Mouse (Mus musculus): Measurements from ENCODE around the gene Rnf216. TPM values are rescaled to one million over a fixed set of nuclear protein-coding genes. Genes with fewer than 3 reads are reported as not detected.

Gene Rnf216
- total and polyA plus RNA-seq, 3 experiments, result 15.5 to 30.7 (median 18.2) TPM

GRCm38 (mm10) chr5:142976516-142976915, 136.3 kb downstream of the Rnf216 start:
- in situ Hi-C loops (cut with MboI; ENCODE audit: low pct_ligation_motif_present, low pct_unique_long_range_greater_than_20kb, low sequenced_read_pairs) (no loop called here), dilution Hi-C loops (cut with MboI; ENCODE audit: extremely low pct_ligation_motif_present, extremely low pct_unique_long_range_greater_than_20kb, low sequenced_read_pairs) (no loop called here)
- Histone ChIP-seq H3K9me3 (replicated peaks; ENCODE audit: low read length) (no peaks in the 10 kb centered on the region), H3K4me2 (ENCODE audit: insufficient read depth, low read depth, poor library complexity, severe bottlenecking) (no peak overlapping the region), H3K36me3 (replicated peaks in 1 of 2; ENCODE audit: control insufficient read depth in 1 of 2, insufficient read depth in 1 of 2, low read length in 1 of 2) (peaks cover 7 to 22% of the 10 kb centered on the region in 2 experiments), H3K27me3 (replicated peaks) (no peaks in the 10 kb centered on the region), H3K4me3 (replicated peaks in 1 of 3; ENCODE audit: low read depth in 2 of 3, low read length in 2 of 3, poor library complexity in 1 of 3) (no peak overlapping the region), H3K79me2 (replicated peaks; ENCODE audit: control insufficient read depth, extremely low read depth, insufficient read depth, poor library complexity, severe bottlenecking) (no peaks in the 10 kb centered on the region), H3K27ac (ENCODE audit: insufficient read depth, low read depth) (no peak overlapping the region), H3K9ac (ENCODE audit: insufficient read depth, low read depth) (no peak overlapping the region), H3K4me1 (ENCODE audit: control insufficient read depth in 1 of 2, insufficient read depth in 2 of 2) (peaks cover 5 to 11% of the 10 kb centered on the region in 2 experiments; a peak in 2 of 4 replicates)
- DNase-seq (ENCODE audit: extremely low read depth), result no peak
- TF ChIP-seq PAX5 (IDR thresholded peaks at IDR 0.05; ENCODE audit: low read length) (no peak), SIN3A (IDR thresholded peaks at IDR 0.05; ENCODE audit: low read length) (no peak), POLR2A (IDR thresholded peaks at IDR 0.05; ENCODE audit: low read depth, low read length) (no peak), UBTF (IDR thresholded peaks at IDR 0.05; ENCODE audit: low read depth, low read length) (no peak), HCFC1 (IDR thresholded peaks at IDR 0.05; ENCODE audit: low read depth, low read length) (no peak), POLR2AphosphoS2 (IDR thresholded peaks at IDR 0.05; ENCODE audit: low read depth, low read length) (no peak), CTCF (conservative IDR thresholded peaks at IDR 0.05 in 1 of 2, IDR thresholded peaks at IDR 0.05 in 1 of 2; ENCODE audit: low read depth in 2 of 2, low read length in 2 of 2) (no peak), E2F4 (IDR thresholded peaks at IDR 0.05; ENCODE audit: insufficient replicate concordance, low read depth, low read length) (no peak), CHD1 (IDR thresholded peaks at IDR 0.05; ENCODE audit: low read depth, low read length) (no peak), EP300 (IDR thresholded peaks at IDR 0.05; ENCODE audit: low read length) (no peak), RCOR1 (conservative IDR thresholded peaks at IDR 0.05; ENCODE audit: low read depth, low read length) (no peak), BHLHE40 (IDR thresholded peaks at IDR 0.05; ENCODE audit: low read depth, low read length) (no peak)

- Histone ChIP-seq H3K79me2 (replicated peaks; ENCODE audit: control insufficient read depth, extremely low read depth, insufficient read depth, poor library complexity, severe bottlenecking) (no peaks in the 10 kb centered on the region), H3K27ac (ENCODE audit: insufficient read depth, low read depth) (no peak overlapping the region), H3K4me3 (replicated peaks in 1 of 3; ENCODE audit: low read depth in 2 of 3, low read length in 2 of 3, poor library complexity in 1 of 3) (no peak overlapping the region), H3K36me3 (replicated peaks in 1 of 2; ENCODE audit: control insufficient read depth in 1 of 2, insufficient read depth in 1 of 2, low read length in 1 of 2) (peaks cover 21 to 41% of the 10 kb centered on the region in 2 experiments), H3K9me3 (replicated peaks; ENCODE audit: low read length) (peaks cover 6% of the 10 kb centered on the region), H3K27me3 (replicated peaks) (no peaks in the 10 kb centered on the region), H3K9ac (ENCODE audit: insufficient read depth, low read depth) (no peak overlapping the region), H3K4me2 (ENCODE audit: insufficient read depth, low read depth, poor library complexity, severe bottlenecking) (no peak overlapping the region), H3K4me1 (ENCODE audit: control insufficient read depth in 1 of 2, insufficient read depth in 2 of 2) (peaks cover 5 to 11% of the 10 kb centered on the region in 2 experiments; a peak in 2 of 4 replicates)
- in situ Hi-C loops (cut with MboI; ENCODE audit: low pct_ligation_motif_present, low pct_unique_long_range_greater_than_20kb, low sequenced_read_pairs), result no loop called here
- DNase-seq (ENCODE audit: extremely low read depth), result no peak
- no peak for TF ChIP-seq SIN3A (IDR thresholded peaks at IDR 0.05; ENCODE audit: low read length)
- TF ChIP-seq UBTF (IDR thresholded peaks at IDR 0.05; ENCODE audit: low read depth, low read length), result no peak
- TF ChIP-seq ZKSCAN1 (IDR thresholded peaks at IDR 0.05; ENCODE audit: borderline replicate concordance, low read depth, low read length), result no peak
- TF ChIP-seq ZC3H11A (IDR thresholded peaks at IDR 0.05; ENCODE audit: low read depth, low read length), result no peak
- no peak for TF ChIP-seq CTCF (conservative IDR thresholded peaks at IDR 0.05 in 1 of 2, IDR thresholded peaks at IDR 0.05 in 1 of 2; ENCODE audit: low read depth in 2 of 2, low read length in 2 of 2)
- dilution Hi-C loops (cut with MboI; ENCODE audit: extremely low pct_ligation_motif_present, extremely low pct_unique_long_range_greater_than_20kb, low sequenced_read_pairs), result no loop called here
Observed at GRCm38 (mm10) chr5:142974598-142975121, 138.1 kb downstream of the Rnf216 start.

All from CH12.LX (cell line).